Mouse (Mus musculus): ENCODE measurements at regions not wholly inside any gene's neighbourhood (a gene's known extent, or its start where the extent isn't known, plus 50 kb on each side); places are given as distances from the start of the nearest gene placed in this dataset.

- no peak overlapping the region for H3K9ac ChIP-seq (replicated peaks; ENCODE audit: low read depth, low read length)
- H3K4me1 ChIP-seq (ENCODE audit: control insufficient read depth, insufficient read depth, low read length): no peaks in the 10 kb centered on the region
- no peak for ATAC-seq (ENCODE audit: insufficient number of reproducible peaks, insufficient read depth, low FRiP score, low read depth)
- no peak overlapping the region for H3K27ac ChIP-seq (ENCODE audit: low read length)
- no peaks in the 10 kb centered on the region for H3K36me3 ChIP-seq (ENCODE audit: control insufficient read depth, insufficient read depth, low read length)
- H3K4me2 ChIP-seq (replicated peaks; ENCODE audit: low read depth, low read length): no peak overlapping the region
- WGBS: 84% methylated on average over 1 of the region's 1 CpGs
- no peaks in the 10 kb centered on the region for H3K27me3 ChIP-seq (ENCODE audit: control insufficient read depth, insufficient read depth, low read length)
- H3K4me3 ChIP-seq (ENCODE audit: low read depth, low read length): no peak overlapping the region
- H3K9me3 ChIP-seq (ENCODE audit: control insufficient read depth, low read depth, low read length): no peaks in the 10 kb centered on the region
These were observed 280.2 kb upstream of the Fam49a start for GRCm38 (mm10) chr12:11981743-11982142.

- no peaks in the 10 kb centered on the region for H3K4me1 ChIP-seq (ENCODE audit: control insufficient read depth, insufficient read depth, low read length)
- no peaks in the 10 kb centered on the region for H3K36me3 ChIP-seq (ENCODE audit: control insufficient read depth, insufficient read depth, low read length)
- H3K9ac ChIP-seq (replicated peaks; ENCODE audit: low read depth, low read length): no peak overlapping the region
- no peak overlapping the region for H3K4me3 ChIP-seq (ENCODE audit: low read depth, low read length)
- H3K4me2 ChIP-seq (replicated peaks; ENCODE audit: low read depth, low read length): no peak overlapping the region
- H3K27ac ChIP-seq (ENCODE audit: low read length): no peak overlapping the region
- H3K9me3 ChIP-seq (ENCODE audit: control insufficient read depth, low read depth, low read length): no peaks in the 10 kb centered on the region
- 77% methylated on average over 1 of the region's 1 CpGs for whole genome bisulfite sequencing
- no peak for ATAC-seq (ENCODE audit: insufficient number of reproducible peaks, insufficient read depth, low FRiP score, low read depth)
- H3K27me3 ChIP-seq (ENCODE audit: control insufficient read depth, insufficient read depth, low read length): no peaks in the 10 kb centered on the region
These were observed 268.4 kb upstream of the Fam49a start for GRCm38 (mm10) chr12:11993513-11993912.

- H3K4me2 ChIP-seq (replicated peaks; ENCODE audit: low read depth, low read length): no peak overlapping the region
- H3K9me3 ChIP-seq (ENCODE audit: control insufficient read depth, low read depth, low read length): no peaks in the 10 kb centered on the region
- H3K27me3 ChIP-seq (ENCODE audit: control insufficient read depth, insufficient read depth, low read length): no peaks in the 10 kb centered on the region
- no peak for ATAC-seq (ENCODE audit: insufficient number of reproducible peaks, insufficient read depth, low FRiP score, low read depth)
- WGBS: 84% methylated on average over 4 of the region's 4 CpGs
- H3K4me3 ChIP-seq (ENCODE audit: low read depth, low read length): no peak overlapping the region
- no peaks in the 10 kb centered on the region for H3K4me1 ChIP-seq (ENCODE audit: control insufficient read depth, insufficient read depth, low read length)
- no peaks in the 10 kb centered on the region for H3K36me3 ChIP-seq (ENCODE audit: control insufficient read depth, insufficient read depth, low read length)
- no peak overlapping the region for H3K9ac ChIP-seq (replicated peaks; ENCODE audit: low read depth, low read length)
- H3K27ac ChIP-seq (ENCODE audit: low read length): no peak overlapping the region
These were observed 262.7 kb upstream of the Fam49a start for GRCm38 (mm10) chr12:11999199-11999598.

GRCm38 (mm10) chr12:12002414-12002813 is 259.5 kb upstream of the Fam49a start:
- WGBS: 50% methylated on average over 3 of the region's 3 CpGs
- Histone ChIP-seq H3K36me3 (ENCODE audit: control insufficient read depth, insufficient read depth, low read length) (no peaks in the 10 kb centered on the region), H3K4me3 (ENCODE audit: low read depth, low read length) (no peak overlapping the region), H3K27me3 (ENCODE audit: control insufficient read depth, insufficient read depth, low read length) (no peaks in the 10 kb centered on the region), H3K9ac (replicated peaks; ENCODE audit: low read depth, low read length) (no peak overlapping the region), H3K27ac (ENCODE audit: low read length) (no peak overlapping the region), H3K4me1 (ENCODE audit: control insufficient read depth, insufficient read depth, low read length) (no peaks in the 10 kb centered on the region), H3K9me3 (ENCODE audit: control insufficient read depth, low read depth, low read length) (no peaks in the 10 kb centered on the region), H3K4me2 (replicated peaks; ENCODE audit: low read depth, low read length) (no peak overlapping the region)
- no peak for ATAC-seq (ENCODE audit: insufficient number of reproducible peaks, insufficient read depth, low FRiP score, low read depth)

GRCm38 (mm10) chr12:12010592-12010991 is 251.3 kb upstream of the Fam49a start:
- no peaks in the 10 kb centered on the region for H3K27me3 ChIP-seq (ENCODE audit: control insufficient read depth, insufficient read depth, low read length)
- no peak for ATAC-seq (ENCODE audit: insufficient number of reproducible peaks, insufficient read depth, low FRiP score, low read depth)
- H3K9ac ChIP-seq (replicated peaks; ENCODE audit: low read depth, low read length): no peak overlapping the region

GRCm38 (mm10) chr12:12023819-12024470 is 238.0 kb upstream of the Fam49a start:
- ATAC-seq (ENCODE audit: insufficient number of reproducible peaks, insufficient read depth, low FRiP score, low read depth): no peak
- Histone ChIP-seq H3K27ac (ENCODE audit: low read length) (no peak overlapping the region), H3K27me3 (ENCODE audit: control insufficient read depth, insufficient read depth, low read length) (no peaks in the 10 kb centered on the region), H3K9me3 (ENCODE audit: control insufficient read depth, low read depth, low read length) (no peaks in the 10 kb centered on the region), H3K4me2 (replicated peaks; ENCODE audit: low read depth, low read length) (no peak overlapping the region), H3K9ac (replicated peaks; ENCODE audit: low read depth, low read length) (no peak overlapping the region), H3K4me1 (ENCODE audit: control insufficient read depth, insufficient read depth, low read length) (no peaks in the 10 kb centered on the region), H3K36me3 (ENCODE audit: control insufficient read depth, insufficient read depth, low read length) (no peaks in the 10 kb centered on the region), H3K4me3 (ENCODE audit: low read depth, low read length) (no peak overlapping the region)
- WGBS: 79% methylated on average over 6 of the region's 6 CpGs

More at GRCm38 (mm10) chr12:12010592-12010991, 251.3 kb upstream of the Fam49a start:
- Histone ChIP-seq H3K4me2 (replicated peaks; ENCODE audit: low read depth, low read length) (no peak overlapping the region), H3K9me3 (ENCODE audit: control insufficient read depth, low read depth, low read length) (no peaks in the 10 kb centered on the region), H3K4me1 (ENCODE audit: control insufficient read depth, insufficient read depth, low read length) (no peaks in the 10 kb centered on the region), H3K27ac (ENCODE audit: low read length) (no peak overlapping the region), H3K4me3 (ENCODE audit: low read depth, low read length) (no peak overlapping the region), H3K36me3 (ENCODE audit: control insufficient read depth, insufficient read depth, low read length) (no peaks in the 10 kb centered on the region)

- 72% methylated on average over 2 of the region's 2 CpGs for WGBS
- no peak for ATAC-seq (ENCODE audit: insufficient number of reproducible peaks, insufficient read depth, low FRiP score, low read depth)
- no peaks in the 10 kb centered on the region for H3K36me3 ChIP-seq (ENCODE audit: control insufficient read depth, insufficient read depth, low read length)
- H3K9ac ChIP-seq (replicated peaks; ENCODE audit: low read depth, low read length): no peak overlapping the region
- H3K4me1 ChIP-seq (ENCODE audit: control insufficient read depth, insufficient read depth, low read length): no peaks in the 10 kb centered on the region
- no peaks in the 10 kb centered on the region for H3K9me3 ChIP-seq (ENCODE audit: control insufficient read depth, low read depth, low read length)
- H3K4me3 ChIP-seq (ENCODE audit: low read depth, low read length): no peak overlapping the region
- no peak overlapping the region for H3K4me2 ChIP-seq (replicated peaks; ENCODE audit: low read depth, low read length)
- no peaks in the 10 kb centered on the region for H3K27me3 ChIP-seq (ENCODE audit: control insufficient read depth, insufficient read depth, low read length)
- no peak overlapping the region for H3K27ac ChIP-seq (ENCODE audit: low read length)
These were observed 231.8 kb upstream of the Fam49a start for GRCm38 (mm10) chr12:12030039-12030550.

- Histone ChIP-seq H3K27ac (ENCODE audit: low read length) (no peak overlapping the region), H3K9me3 (ENCODE audit: control insufficient read depth, low read depth, low read length) (no peaks in the 10 kb centered on the region), H3K4me2 (replicated peaks; ENCODE audit: low read depth, low read length) (no peak overlapping the region), H3K9ac (replicated peaks; ENCODE audit: low read depth, low read length) (no peak overlapping the region), H3K36me3 (ENCODE audit: control insufficient read depth, insufficient read depth, low read length) (no peaks in the 10 kb centered on the region), H3K4me3 (ENCODE audit: low read depth, low read length) (no peak overlapping the region), H3K4me1 (ENCODE audit: control insufficient read depth, insufficient read depth, low read length) (no peaks in the 10 kb centered on the region), H3K27me3 (ENCODE audit: control insufficient read depth, insufficient read depth, low read length) (no peaks in the 10 kb centered on the region)
- 0 out of 2 replicates have a peak, but pooled peaks have one; percentile 4 for ATAC-seq (ENCODE audit: insufficient number of reproducible peaks, insufficient read depth, low FRiP score, low read depth)
These were observed 227.4 kb upstream of the Fam49a start for GRCm38 (mm10) chr12:12034521-12034920.

GRCm38 (mm10) chr12:12039217-12039616 is 222.7 kb upstream of the Fam49a start:
- Histone ChIP-seq H3K9ac (replicated peaks; ENCODE audit: low read depth, low read length) (no peak overlapping the region), H3K27me3 (ENCODE audit: control insufficient read depth, insufficient read depth, low read length) (no peaks in the 10 kb centered on the region), H3K4me2 (replicated peaks; ENCODE audit: low read depth, low read length) (no peak overlapping the region), H3K9me3 (ENCODE audit: control insufficient read depth, low read depth, low read length) (no peaks in the 10 kb centered on the region), H3K4me1 (ENCODE audit: control insufficient read depth, insufficient read depth, low read length) (no peaks in the 10 kb centered on the region), H3K27ac (ENCODE audit: low read length) (no peak overlapping the region), H3K36me3 (ENCODE audit: control insufficient read depth, insufficient read depth, low read length) (no peaks in the 10 kb centered on the region), H3K4me3 (ENCODE audit: low read depth, low read length) (no peak overlapping the region)
- no peak for ATAC-seq (ENCODE audit: insufficient number of reproducible peaks, insufficient read depth, low FRiP score, low read depth)
- 84% methylated on average over 1 of the region's 1 CpGs for WGBS

Data from stomach, embryonic 14.5 days (tissue).